Mouse (Mus musculus) embryonic facial prominence, embryonic 13.5 days (tissue): ENCODE results near the gene Plekhg5. TPM values are rescaled to one million over a fixed set of nuclear protein-coding genes. Genes with fewer than 3 reads are reported as not detected.

Experiments
- ATAC-seq: fragments of 200-750 bp; cut with Nextera tagmentation; 2 replicates; pipeline ENCODE4 v1.8.0; 2017; ENCODE audit warnings: low read depth; ENCODE audit not compliant: insufficient number of reproducible peaks, insufficient read depth, low FRiP score, low TSS enrichment
- H3K27ac ChIP-seq: fragments of 300-500 bp; sonication (generic); 2 replicates; pipeline ENCODE4 v1.5.1; 2015; ENCODE audit warnings: moderate library complexity, mild to moderate bottlenecking, inconsistent platforms
- H3K27me3 ChIP-seq: fragments of 300-500 bp; sonication (generic); 2 replicates; pipeline ENCODE4 v1.6.1; 2015; ENCODE audit warnings: mild to moderate bottlenecking, inconsistent platforms
- H3K36me3 ChIP-seq: fragments of 300-500 bp; sonication (generic); 2 replicates; pipeline ENCODE4 v1.6.1; 2015; ENCODE audit warnings: mild to moderate bottlenecking, inconsistent platforms
- H3K4me1 ChIP-seq: fragments of 300-500 bp; sonication (generic); 2 replicates; pipeline ENCODE4 v1.6.1; 2015; ENCODE audit warnings: inconsistent platforms
- H3K4me2 ChIP-seq: fragments of 300-500 bp; sonication (generic); 2 replicates; pipeline ENCODE4 v1.6.1; 2015; ENCODE audit warnings: moderate library complexity, mild to moderate bottlenecking, inconsistent platforms
- H3K4me3 ChIP-seq: fragments of 300-500 bp; sonication (generic); 2 replicates; pipeline ENCODE4 v1.5.1; 2015; ENCODE audit warnings: mild to moderate bottlenecking, inconsistent platforms
- H3K9ac ChIP-seq: fragments of 300-500 bp; sonication (generic); 2 replicates; pipeline ENCODE4 v1.6.1; 2015; ENCODE audit warnings: mild to moderate bottlenecking, inconsistent platforms
- H3K9me3 ChIP-seq: fragments of 300-500 bp; sonication (generic); 2 replicates; pipeline ENCODE4 v1.6.1; 2016; ENCODE audit warnings: inconsistent platforms
- WGBS: fragments of 180-500 bp; shearing (Covaris S2); methylation state at CpG from one replicate; pipeline ENCODE4 v1.1.7; 2015; ENCODE audit warnings: mixed read lengths; 5-methylcytosine and 5-hydroxymethylcytosine counted together
- polyA plus RNA-seq: library from polyadenylated mRNA; unstranded; fragments of >200 nt; fragmentation: Nextera tagmentation; extraction: Ambion mirVana; gene quantifications from 2 replicates; pipeline ENCODE4 v1.2.1, GENCODE M21; 2015

Plekhg5 gene
- polyA plus RNA-seq, 1 experiment from 2014 or later = 19.5 TPM

DNA sequence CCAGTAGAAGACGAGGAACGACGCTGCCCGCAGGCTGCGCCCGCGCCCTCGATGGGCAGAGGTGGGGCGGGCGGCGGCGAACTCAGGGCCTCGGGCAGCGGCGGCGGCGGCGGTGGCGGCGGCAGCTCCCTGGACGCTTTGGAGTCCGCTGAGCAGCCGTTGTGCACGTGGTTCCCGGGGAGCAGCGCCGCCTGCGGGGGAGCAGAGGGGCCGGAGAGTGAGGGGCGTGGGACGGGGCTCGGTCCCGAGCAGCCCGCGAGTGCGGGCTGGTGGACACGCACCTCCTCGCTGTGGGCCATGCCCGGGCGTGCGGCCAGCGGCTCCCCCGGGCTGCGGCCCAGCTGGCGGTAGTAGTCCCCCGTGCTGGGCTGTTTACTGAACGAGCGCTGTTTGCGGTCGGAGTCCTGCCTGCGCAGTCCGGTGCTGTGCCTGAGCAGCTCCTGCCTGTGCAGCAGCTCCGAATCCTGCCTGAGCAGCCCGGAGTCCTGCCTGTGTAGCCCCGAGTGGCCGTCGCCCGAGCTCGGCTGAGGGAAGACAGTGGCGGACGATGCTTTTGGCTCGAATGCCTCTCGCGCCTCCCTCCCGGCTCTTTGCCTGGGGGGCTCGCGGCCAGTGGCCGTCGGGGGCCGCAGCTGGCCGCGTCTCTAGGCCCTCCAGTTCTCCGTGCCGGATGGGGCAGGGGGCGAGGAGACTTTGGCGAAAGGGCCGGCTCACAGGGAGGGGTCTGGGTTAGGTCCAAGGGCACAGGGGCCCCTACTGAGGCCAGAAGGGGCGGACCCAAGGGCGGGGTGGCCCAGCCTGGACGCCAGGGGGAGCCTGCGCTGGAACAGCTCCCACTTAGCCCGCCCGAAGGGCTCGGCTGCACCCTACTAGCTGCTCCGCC lies 58.7 kb downstream of the Plekhg5 start:
- Histone ChIP-seq H3K4me2 (peak overlapping the region; percentile 80), H3K36me3 (no peaks in the 10 kb centered on the region), H3K27me3 (peaks cover 88% of the 10 kb centered on the region), H3K4me1 (peaks cover 39% of the 10 kb centered on the region), H3K9ac (peak overlapping the region; percentile 65), H3K27ac (no peak overlapping the region), H3K9me3 (no peaks in the 10 kb centered on the region), H3K4me3 (peak overlapping the region; percentile 46)
- 0 out of 2 replicates have a peak, but pooled peaks have one; percentile 44 for ATAC-seq
- under 1% methylated on average over 76 of the region's 85 CpGs for WGBS

DNA sequence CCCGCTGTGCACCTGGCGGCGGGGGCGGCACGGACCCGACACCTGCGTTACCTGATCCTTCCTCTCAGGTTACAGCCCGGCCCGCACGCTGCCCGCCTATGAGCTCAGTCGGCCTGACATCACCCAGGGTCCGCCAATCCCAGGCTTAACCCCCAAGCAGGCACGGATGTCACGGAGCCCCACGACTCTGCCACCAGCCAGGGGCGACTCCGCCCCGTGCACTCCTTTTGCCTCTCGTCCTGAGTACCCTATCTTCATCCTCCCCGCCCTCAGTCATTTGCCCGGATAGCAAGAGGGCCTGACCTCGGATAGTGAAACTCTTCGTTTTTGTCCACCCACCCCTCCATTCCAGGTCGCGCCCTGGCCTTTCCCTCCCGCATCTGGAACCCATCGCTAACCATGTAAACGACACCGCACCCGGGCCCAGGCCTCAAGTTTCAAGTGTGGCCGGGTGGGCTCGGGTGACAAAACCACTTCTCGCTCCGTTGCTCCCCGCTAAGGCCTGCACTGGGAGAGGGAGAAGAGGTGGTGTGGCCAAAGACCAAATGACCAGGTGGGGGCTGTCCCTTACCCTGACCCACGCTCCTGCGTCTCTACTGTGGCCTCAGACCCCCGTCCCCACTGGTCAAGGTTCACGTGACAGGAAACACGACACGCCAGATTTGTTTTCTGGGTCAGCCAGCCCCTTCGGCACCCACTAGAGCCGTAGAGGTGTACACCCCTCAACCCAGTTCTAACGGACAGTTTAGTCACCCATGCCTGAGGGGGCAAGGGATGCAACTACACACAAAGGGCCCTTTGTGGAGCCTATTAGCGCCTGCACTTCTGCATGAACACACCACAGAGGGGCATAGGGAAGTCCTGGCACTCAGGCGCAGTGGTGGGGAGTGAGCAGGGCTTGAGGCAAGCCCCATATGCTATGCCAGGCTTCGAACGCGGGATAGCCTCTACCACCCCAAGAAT lies 59.8 kb downstream of the Plekhg5 start:
- WGBS = 3% methylated on average over 50 of the region's 50 CpGs
- peak overlapping the region; percentile 80 for H3K4me2 ChIP-seq
- H3K4me3 ChIP-seq = peak overlapping the region; percentile 46
- H3K36me3 ChIP-seq = no peaks in the 10 kb centered on the region
- H3K27ac ChIP-seq = no peak overlapping the region
- peaks cover 32% of the 10 kb centered on the region for H3K4me1 ChIP-seq
- 0 out of 2 replicates have a peak, but pooled peaks have one; percentile 8 for ATAC-seq
- H3K27me3 ChIP-seq = peaks cover 84% of the 10 kb centered on the region
- no peaks in the 10 kb centered on the region for H3K9me3 ChIP-seq
- peak overlapping the region; percentile 65; the same call in 1 of the 2 replicates for H3K9ac ChIP-seq

DNA sequence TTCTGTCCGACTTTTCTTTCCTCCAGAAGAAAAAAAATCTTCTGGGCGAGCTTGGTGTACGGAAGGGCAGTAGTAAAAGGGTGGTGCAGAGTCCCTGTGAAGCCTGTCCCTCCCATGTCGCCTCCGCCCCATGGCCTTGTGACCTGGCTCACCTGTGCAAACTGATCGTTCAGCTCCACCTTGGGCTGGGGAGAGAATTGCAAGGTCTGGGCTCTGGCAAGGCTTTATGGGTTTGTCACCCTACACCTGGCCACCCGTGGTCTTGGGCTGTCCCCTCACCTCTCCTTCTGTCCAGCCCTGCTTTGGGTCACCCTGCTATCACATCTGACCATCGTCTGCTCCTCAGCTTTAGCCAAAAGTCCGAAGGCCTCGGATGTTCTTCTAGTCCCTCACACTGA lies 60.5 kb downstream of the Plekhg5 start:
- H3K4me1 ChIP-seq = peaks cover 32% of the 10 kb centered on the region
- no peak for ATAC-seq
- H3K27me3 ChIP-seq = peaks cover 79% of the 10 kb centered on the region
- H3K9me3 ChIP-seq = no peaks in the 10 kb centered on the region
- WGBS = 27% methylated on average over 10 of the region's 10 CpGs
- no peak overlapping the region for H3K27ac ChIP-seq
- H3K4me3 ChIP-seq = no peak overlapping the region
- H3K9ac ChIP-seq = no peak overlapping the region
- H3K4me2 ChIP-seq = peak overlapping the region; percentile 80; the same call in 1 of the 2 replicates
- H3K36me3 ChIP-seq = no peaks in the 10 kb centered on the region

DNA sequence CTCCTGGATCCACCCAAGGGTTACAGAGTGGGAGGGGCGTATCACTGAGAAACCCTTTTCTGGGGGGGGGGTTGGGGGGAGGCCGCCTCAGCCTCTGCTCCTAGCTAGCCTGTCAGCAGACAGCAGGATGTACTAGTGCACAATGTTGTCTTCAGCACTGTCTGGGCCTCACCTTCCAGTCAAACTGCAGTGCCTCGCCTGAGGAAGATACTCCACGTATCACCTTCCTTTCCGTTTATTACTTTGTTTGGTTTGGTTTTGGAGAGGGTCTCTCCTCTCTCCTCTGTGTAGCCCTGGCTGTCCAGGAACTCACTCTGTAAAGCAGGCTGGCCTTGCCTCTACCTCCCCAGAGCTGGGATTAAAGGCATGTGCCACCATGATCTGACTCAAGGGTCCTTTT lies 60.9 kb downstream of the Plekhg5 start:
- H3K4me1 ChIP-seq = peaks cover 34% of the 10 kb centered on the region
- WGBS = 43% methylated on average over 5 of the region's 5 CpGs

DNA sequence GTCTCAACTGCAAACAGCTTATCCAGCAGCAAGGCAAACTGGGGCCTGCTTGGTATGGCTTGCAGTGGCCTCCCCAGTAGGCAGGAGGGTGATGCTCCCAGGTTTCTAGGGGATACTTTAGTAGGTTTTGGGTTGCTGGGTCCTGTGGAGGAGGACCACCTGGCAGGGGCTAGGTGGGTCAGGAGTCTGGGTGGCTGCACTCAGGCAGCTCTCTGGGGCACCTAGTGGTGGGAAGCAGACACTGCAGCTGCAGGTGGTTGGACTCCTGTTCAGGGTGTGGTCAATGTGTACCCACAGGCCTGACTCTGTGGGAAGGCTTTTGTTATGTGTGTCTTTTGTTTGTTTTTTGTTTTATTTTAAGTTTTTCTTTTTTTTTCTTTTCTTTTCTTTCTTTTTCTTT lies 62.2 kb downstream of the Plekhg5 start:
- H3K36me3 ChIP-seq = no peaks in the 10 kb centered on the region
- peaks cover 77% of the 10 kb centered on the region for H3K27me3 ChIP-seq
- no peak overlapping the region for H3K4me2 ChIP-seq
- H3K27ac ChIP-seq = no peak overlapping the region
- no peak for ATAC-seq
- H3K4me1 ChIP-seq = peaks cover 42% of the 10 kb centered on the region
- H3K4me3 ChIP-seq = no peak overlapping the region
- H3K9ac ChIP-seq = no peak overlapping the region
- no peaks in the 10 kb centered on the region for H3K9me3 ChIP-seq

More for the DNA sequence above, 60.9 kb downstream of the Plekhg5 start:
- Histone ChIP-seq H3K9ac (no peak overlapping the region), H3K27me3 (peaks cover 78% of the 10 kb centered on the region), H3K4me2 (no peak overlapping the region), H3K4me3 (no peak overlapping the region), H3K9me3 (no peaks in the 10 kb centered on the region), H3K27ac (no peak overlapping the region), H3K36me3 (no peaks in the 10 kb centered on the region)
- ATAC-seq = no peak

DNA sequence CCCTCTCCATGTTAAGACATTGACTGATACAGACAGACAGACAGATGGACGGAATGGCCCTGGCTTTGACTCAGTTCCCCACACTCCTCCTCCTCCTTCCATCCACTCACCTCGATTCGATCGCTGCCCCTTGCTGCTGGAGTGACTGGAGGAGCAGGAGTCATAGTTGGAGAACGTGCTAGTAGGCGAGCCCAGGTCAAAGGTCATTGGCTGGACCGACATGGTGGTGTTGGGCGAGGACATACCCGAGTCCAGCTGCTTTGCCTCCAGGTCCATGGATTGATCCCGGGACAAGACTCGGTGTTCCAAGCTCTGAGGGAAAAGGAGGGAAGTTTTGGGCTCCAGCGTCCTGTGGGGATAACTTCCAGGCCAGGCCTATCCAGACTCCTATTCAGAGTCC lies 63.1 kb downstream of the Plekhg5 start:
- WGBS = 80% methylated on average over 12 of the region's 12 CpGs
- H3K36me3 ChIP-seq = no peaks in the 10 kb centered on the region
- H3K9me3 ChIP-seq = no peaks in the 10 kb centered on the region
- no peak overlapping the region for H3K9ac ChIP-seq
- H3K4me1 ChIP-seq = peaks cover 37% of the 10 kb centered on the region
- H3K27me3 ChIP-seq = peaks cover 74% of the 10 kb centered on the region
- H3K4me2 ChIP-seq = no peak overlapping the region
- no peak overlapping the region for H3K27ac ChIP-seq
- ATAC-seq = no peak
- H3K4me3 ChIP-seq = no peak overlapping the region

DNA sequence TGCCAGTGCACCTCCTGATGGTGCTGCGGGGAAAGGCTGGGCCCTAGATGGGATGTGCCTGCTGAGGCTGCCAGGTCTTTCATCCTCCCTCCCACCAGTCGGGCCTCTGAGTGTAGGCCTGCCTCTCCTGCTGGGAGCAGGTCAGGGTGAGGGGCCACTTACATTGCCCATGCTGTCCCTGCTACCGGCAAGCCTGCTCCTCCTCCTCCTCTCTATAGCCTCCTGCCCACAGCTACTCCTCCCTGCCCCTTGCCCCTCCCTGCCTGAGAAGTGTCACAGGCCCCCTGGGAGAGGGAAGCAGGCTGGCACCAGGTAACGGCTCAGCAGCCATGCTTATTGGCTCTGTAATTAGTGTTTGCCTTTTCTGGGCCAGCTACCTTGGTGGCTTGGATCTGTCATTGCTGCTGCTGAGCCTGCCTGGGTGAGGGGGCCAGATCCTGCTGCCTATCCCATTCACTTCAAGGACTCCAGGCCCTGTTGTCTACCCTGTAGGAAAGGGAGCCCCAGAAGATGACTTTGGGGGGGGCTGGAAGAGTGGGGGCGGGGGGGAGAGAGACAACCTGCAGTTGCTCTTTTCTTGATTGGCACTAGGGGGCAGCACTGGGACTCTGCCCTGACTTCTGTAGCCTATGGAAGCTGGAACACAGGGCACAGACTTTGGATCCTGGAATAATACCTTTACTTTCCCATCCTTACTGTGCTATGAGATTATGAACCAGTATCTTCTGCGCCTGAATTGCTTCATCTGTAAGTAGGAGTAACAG lies 64.0 kb downstream of the Plekhg5 start:
- WGBS = 27% methylated on average over 6 of the region's 6 CpGs

DNA sequence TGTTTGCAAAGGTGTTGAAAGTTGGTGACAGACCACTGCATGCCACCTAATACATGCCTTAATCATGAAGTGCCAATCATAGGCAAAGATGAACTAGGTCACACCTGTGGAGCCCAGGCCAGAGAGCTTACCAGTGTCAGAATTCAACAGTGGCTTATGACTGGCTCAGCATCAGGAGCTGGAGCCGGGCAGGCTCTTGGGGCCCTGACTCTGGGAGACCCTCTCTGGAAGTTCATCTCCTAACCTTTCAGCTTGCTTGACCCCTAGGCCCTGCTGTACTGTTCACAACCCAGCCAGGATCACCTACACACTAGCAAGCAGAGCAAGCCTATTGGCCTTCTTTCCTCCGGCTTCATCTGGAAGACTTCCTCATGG lies 64.6 kb downstream of the Plekhg5 start:
- no peak overlapping the region for H3K9ac ChIP-seq
- H3K27me3 ChIP-seq = peaks cover 72% of the 10 kb centered on the region
- no peaks in the 10 kb centered on the region for H3K36me3 ChIP-seq
- H3K27ac ChIP-seq = no peak overlapping the region
- no peak overlapping the region for H3K4me3 ChIP-seq
- no peaks in the 10 kb centered on the region for H3K9me3 ChIP-seq
- H3K4me1 ChIP-seq = peaks cover 22% of the 10 kb centered on the region
- ATAC-seq = no peak
- H3K4me2 ChIP-seq = no peak overlapping the region
- 86% methylated on average over 2 of the region's 2 CpGs for WGBS

More for the DNA sequence above, 64.0 kb downstream of the Plekhg5 start:
- H3K4me3 ChIP-seq = no peak overlapping the region
- no peak overlapping the region for H3K27ac ChIP-seq
- ATAC-seq = no peak
- no peak overlapping the region for H3K9ac ChIP-seq
- no peaks in the 10 kb centered on the region for H3K9me3 ChIP-seq
- H3K4me1 ChIP-seq = peaks cover 27% of the 10 kb centered on the region
- peaks cover 74% of the 10 kb centered on the region for H3K27me3 ChIP-seq
- no peak overlapping the region for H3K4me2 ChIP-seq
- no peaks in the 10 kb centered on the region for H3K36me3 ChIP-seq

DNA sequence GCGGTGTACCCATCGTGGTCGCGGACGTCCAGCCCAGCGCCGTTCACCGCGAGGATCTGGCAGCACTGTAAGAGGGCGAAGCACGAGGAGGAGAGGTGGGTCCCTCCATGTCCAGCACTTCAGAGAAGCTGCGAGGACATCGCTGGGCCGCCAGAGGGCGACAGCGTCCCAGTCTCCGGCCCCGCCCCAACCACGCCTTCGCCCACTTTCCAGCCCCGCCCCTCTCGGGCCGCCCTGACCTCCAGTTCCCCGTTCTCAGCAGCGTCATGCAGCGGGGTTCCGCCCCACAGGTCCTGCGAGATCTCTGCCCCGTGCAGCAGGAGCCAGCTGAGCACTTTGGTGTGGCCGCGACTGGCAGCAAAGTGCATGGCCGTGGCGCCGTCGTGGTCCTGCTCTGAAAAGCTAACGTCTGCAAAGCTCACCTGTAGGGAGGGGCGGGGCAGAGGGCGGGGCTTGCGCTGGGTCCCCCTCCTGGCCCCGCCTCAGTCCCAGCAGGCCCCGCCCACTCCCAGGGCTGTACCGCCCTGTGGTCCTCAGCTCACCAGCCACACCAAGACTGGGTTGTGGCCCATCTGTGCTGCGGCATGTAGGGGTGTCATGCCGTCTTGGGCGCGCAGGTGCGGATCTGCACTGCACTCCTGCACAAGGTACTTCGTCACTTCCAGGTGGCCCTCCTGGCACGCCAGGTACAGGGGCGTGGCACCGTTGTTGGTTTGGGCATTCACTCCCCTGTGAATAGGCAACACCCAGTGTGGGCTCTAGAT lies 66.4 kb downstream of the Plekhg5 start:
- Histone ChIP-seq H3K9ac (0 out of 2 replicates have a peak overlapping the region, but pooled peaks have one; percentile 49), H3K9me3 (no peaks in the 10 kb centered on the region), H3K27ac (no peak overlapping the region), H3K4me1 (peaks cover 11% of the 10 kb centered on the region), H3K36me3 (no peaks in the 10 kb centered on the region), H3K4me2 (peak overlapping the region; percentile 78), H3K4me3 (peak overlapping the region; percentile 52), H3K27me3 (peaks cover 62% of the 10 kb centered on the region)
- WGBS = 2% methylated on average over 51 of the region's 51 CpGs
- ATAC-seq = peak; percentile 73

DNA sequence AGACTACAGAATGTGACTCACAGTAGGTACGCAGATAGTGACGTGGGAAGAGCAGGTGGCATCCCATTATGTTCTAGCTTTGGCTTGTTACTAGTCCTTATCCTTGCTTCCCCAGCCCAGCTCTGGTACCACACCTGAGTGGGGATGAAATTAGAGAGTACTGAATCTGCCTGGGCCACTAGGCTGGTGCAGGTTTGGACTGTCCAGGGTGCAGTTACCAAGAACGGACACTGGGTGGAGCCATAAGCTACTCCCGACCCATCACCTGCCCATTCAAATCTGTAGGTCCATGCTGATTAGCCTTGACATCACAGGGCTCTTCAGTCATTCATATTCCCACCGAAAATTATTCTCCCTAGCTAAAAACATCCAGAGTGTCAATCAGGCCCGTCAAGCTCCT lies 68.1 kb downstream of the Plekhg5 start:
- Histone ChIP-seq H3K9me3 (no peaks in the 10 kb centered on the region), H3K4me3 (no peak overlapping the region), H3K27ac (no peak overlapping the region), H3K36me3 (no peaks in the 10 kb centered on the region), H3K27me3 (peaks cover 56% of the 10 kb centered on the region), H3K4me1 (peaks cover 11% of the 10 kb centered on the region), H3K9ac (no peak overlapping the region), H3K4me2 (no peak overlapping the region)
- 30% methylated on average over 6 of the region's 6 CpGs for WGBS
- no peak for ATAC-seq
